Comparison of ENCODE assay signal across 9 mouse cellular contexts in the genomic region with DNA sequence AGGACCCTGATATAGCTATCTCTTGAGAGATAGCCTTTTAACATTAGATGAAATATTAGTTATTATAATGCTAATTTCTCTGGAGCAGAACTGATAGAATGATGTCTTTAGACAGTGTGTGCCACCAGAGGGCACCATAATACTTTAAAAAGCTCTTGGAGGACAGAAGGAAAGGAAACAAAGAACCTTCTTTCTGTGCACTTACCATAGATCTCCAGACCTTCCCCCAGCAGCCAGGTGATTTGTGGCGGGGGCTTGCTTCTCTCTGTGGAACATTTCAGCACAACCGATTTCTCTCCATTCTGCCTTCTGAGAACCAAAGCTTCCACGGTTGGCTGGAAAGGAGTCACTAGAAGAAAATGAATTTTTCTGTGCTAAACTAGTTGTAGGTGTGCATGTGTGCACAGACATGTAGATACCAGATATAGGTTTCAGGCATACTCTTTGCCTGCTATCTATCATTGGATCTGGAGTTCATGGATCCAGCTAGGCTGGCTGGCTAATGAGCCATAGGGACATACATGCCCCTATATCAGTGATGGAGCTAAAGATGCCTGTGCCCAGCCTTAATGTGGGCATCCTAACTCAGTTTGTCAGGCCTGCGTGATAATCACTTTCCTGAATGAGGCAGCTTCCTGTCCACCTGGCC. TPM values are rescaled to one million over a fixed set of nuclear protein-coding genes. Genes with fewer than 3 reads are reported as not detected.
A peak's percentile ranks its signal among the peaks of the same experiment; 100 is the strongest.
DNase-seq lines count a peak whose midpoint lies in the region; ATAC-seq and TF ChIP-seq lines count a peak whose summit lies in the region.
"Had no signal": no experiment of that assay in that cellular context is flagged by ENCODE, and none has a peak within 500 bp of the region (broad histone marks: within the 10 kb centered on the region; RNA-seq: fewer than 3 reads in every experiment).

No protein-coding gene starts in this region.

- no peak overlapping the region for H3K27ac ChIP-seq in ES-E14 (ENCODE audit: insufficient read depth, low read depth, low read length, poor library complexity, severe bottlenecking)
- peak overlapping the region; percentile 80 for H3K27ac ChIP-seq in limb, embryonic 10.5 days
- H3K27ac ChIP-seq in neural tube, embryonic 11.5 days (ENCODE audit: low read depth, low read length), result no peak overlapping the region

- H3K36me3 ChIP-seq in ES-E14 (ENCODE audit: control insufficient read depth, insufficient read depth, low read length, poor library complexity, severe bottlenecking), result no peaks in the 10 kb centered on the region
- H3K36me3 ChIP-seq in limb, embryonic 10.5 days, result no peaks in the 10 kb centered on the region
- H3K36me3 ChIP-seq in neural tube, embryonic 11.5 days (ENCODE audit: control insufficient read depth, insufficient read depth, low read length), result no peaks in the 10 kb centered on the region

- peak; percentile 69 for DNase-seq in 416B (ENCODE audit: low read depth)
- peak; percentile 22 for DNase-seq in ES-E14 (ENCODE audit: low read depth, low spot score)
- peak; percentile 68 for DNase-seq in cerebellum, adult 11 months
- peak; percentile 72 for DNase-seq in forelimb bud, embryonic 11.5 days (ENCODE audit: low read depth, low spot score)
- peak; percentile 80 for DNase-seq in induced T-regulatory cell, adult 2 months (ENCODE audit: low read depth)
- DNase-seq in limb, embryonic 10.5 days (ENCODE audit: low spot score), result peak; percentile 57
- peak; percentile 68 for DNase-seq in neural tube, embryonic 11.5 days (ENCODE audit: low spot score)

- ATAC-seq in neural tube, embryonic 11.5 days (ENCODE audit: insufficient read depth, low FRiP score, low TSS enrichment), result peak; percentile 48; the same call in 1 of the 2 replicates
- ATAC-seq in erythroblast, adult 5-6 weeks (replicated peaks; ENCODE audit: low FRiP score, poor library complexity, severe bottlenecking), result no peak

- no peaks in the 10 kb centered on the region for H3K27me3 ChIP-seq in limb, embryonic 10.5 days (ENCODE audit: low read depth, poor library complexity, severe bottlenecking)
- H3K27me3 ChIP-seq in neural tube, embryonic 11.5 days (ENCODE audit: control insufficient read depth, insufficient read depth, low read length), result no peaks in the 10 kb centered on the region

- in situ Hi-C loops in ES-E14 (cut with MboI; ENCODE audit: low sequenced_read_pairs in 2 of 2, unreplicated experiment in 2 of 2), result loop anchor here (5.0 to 25.0 kb wide), 2 partner anchors 153 to 197 kb away; no protein-coding TSS in a partner anchor

- no peak overlapping the region for H3K4me2 ChIP-seq in neural tube, embryonic 11.5 days (ENCODE audit: low read depth)

- no peak overlapping the region for H3K9ac ChIP-seq in ES-E14 (ENCODE audit: insufficient read depth, low read depth, low read length, poor library complexity, severe bottlenecking)
- H3K9ac ChIP-seq in neural tube, embryonic 11.5 days (ENCODE audit: low read length), result no peak overlapping the region

- H3K9me3 ChIP-seq in ES-E14 (ENCODE audit: control insufficient read depth, insufficient read depth, low read depth, low read length), result no peaks in the 10 kb centered on the region
- H3K9me3 ChIP-seq in limb, embryonic 10.5 days (replicated peaks), result no peaks in the 10 kb centered on the region
- no peaks in the 10 kb centered on the region for H3K9me3 ChIP-seq in neural tube, embryonic 11.5 days (ENCODE audit: control insufficient read depth, low read length)

- no peak overlapping the region for H3K4me3 ChIP-seq in ES-E14 (ENCODE audit: insufficient read depth in 1 of 2, low read depth in 1 of 2, low read length in 2 of 2, poor library complexity in 1 of 2, severe bottlenecking in 1 of 2)
- no peak overlapping the region for H3K4me3 ChIP-seq in limb, embryonic 10.5 days
- no peak overlapping the region for H3K4me3 ChIP-seq in neural tube, embryonic 11.5 days (ENCODE audit: low read depth, low read length)
- H3K4me3 ChIP-seq: erythroblast, embryonic 14.5 days had no signal

- H3K4me1 ChIP-seq in ES-E14 (ENCODE audit: control insufficient read depth in 2 of 2, insufficient read depth in 2 of 2, low read length in 2 of 2, poor library complexity in 1 of 2), result no peaks in the 10 kb centered on the region
- H3K4me1 ChIP-seq in limb, embryonic 10.5 days, result peaks cover 25% of the 10 kb centered on the region
- no peaks in the 10 kb centered on the region for H3K4me1 ChIP-seq in neural tube, embryonic 11.5 days (ENCODE audit: control insufficient read depth, insufficient read depth, low read length)

- WGBS in limb, embryonic 10.5 days, result 42% methylated on average over 4 of the region's 4 CpGs
- WGBS in neural tube, embryonic 11.5 days, result 43% methylated on average over 4 of the region's 4 CpGs

TF ChIP-seq in ES-E14, 5 proteins besides CTCF, POLR2A, EP300 and RAD21:
- TF ChIP-seq ZC3H11A (IDR thresholded peaks at IDR 0.05; ENCODE audit: borderline replicate concordance, low read depth, low read length), result peak; percentile 66; the same call in 1 of the 2 replicates
- TF ChIP-seq MAFK (IDR thresholded peaks at IDR 0.05; ENCODE audit: insufficient read depth, low read depth, low read length), result no peak

RNA-seq across cellular contexts. Expression of a gene that starts 14.4 kb away (rescaled TPM):
- 0.05 and 0.22 TPM in 2 replicates for total RNA-seq in ES-E14 (2012; rRNA removed)
- 0.08 and 0.16 TPM in 2 replicates for polyA plus RNA-seq in limb, embryonic 10.5 days (2016; fragmentation: Nextera tagmentation; extraction: Ambion mirVana)
- not detected in 2 replicates for polyA plus RNA-seq in neural tube, embryonic 11.5 days (2014; fragmentation: Nextera tagmentation; extraction: Ambion mirVana)
- total RNA-seq in erythroblast, adult 5-6 weeks (2015; ENCODE audit: low replicate concordance), result not detected in 2 replicates
- not detected in 2 replicates for total RNA-seq in erythroblast, adult 5-6 weeks (2017; ENCODE audit: low replicate concordance)
- polyA plus RNA-seq: erythroblast, embryonic 14.5 days had no signal

RNA-seq across cellular contexts. Expression of a gene that starts 26.1 kb away (rescaled TPM):
- total RNA-seq in ES-E14 (2012; rRNA removed), result not detected in 2 replicates
- polyA plus RNA-seq in limb, embryonic 10.5 days (2016; fragmentation: Nextera tagmentation; extraction: Ambion mirVana), result 0.10 and 0.15 TPM in 2 replicates
- polyA plus RNA-seq in neural tube, embryonic 11.5 days (2014; fragmentation: Nextera tagmentation; extraction: Ambion mirVana), result 0.88 and 1.1 TPM in 2 replicates
- total RNA-seq in erythroblast, adult 5-6 weeks (2015; ENCODE audit: low replicate concordance), result not detected in 2 replicates
- total RNA-seq in erythroblast, adult 5-6 weeks (2017; ENCODE audit: low replicate concordance), result not detected in 2 replicates

Comparison
In these comparisons a context has a peak if more than half of its experiments do, and no peak if none do; other contexts are left out.
1. DNase-seq: peak in every context shown above with its lines; median percentile 80 in induced T-regulatory cell, adult 2 months; 72 in forelimb bud, embryonic 11.5 days; 69 in 416B; 68 in cerebellum, adult 11 months; 68 in neural tube, embryonic 11.5 days; 57 in limb, embryonic 10.5 days; 22 in ES-E14.